Mouse (Mus musculus): ENCODE results near the gene Poln. TPM values are rescaled to one million over a fixed set of nuclear protein-coding genes. Genes with fewer than 3 reads are reported as not detected.
A peak's percentile ranks its signal among the peaks of the same experiment; 100 is the strongest.

Poln gene
- total and polyA plus RNA-seq, 2 experiments from 2014 or later = 0.16 to 0.69 TPM

DNA sequence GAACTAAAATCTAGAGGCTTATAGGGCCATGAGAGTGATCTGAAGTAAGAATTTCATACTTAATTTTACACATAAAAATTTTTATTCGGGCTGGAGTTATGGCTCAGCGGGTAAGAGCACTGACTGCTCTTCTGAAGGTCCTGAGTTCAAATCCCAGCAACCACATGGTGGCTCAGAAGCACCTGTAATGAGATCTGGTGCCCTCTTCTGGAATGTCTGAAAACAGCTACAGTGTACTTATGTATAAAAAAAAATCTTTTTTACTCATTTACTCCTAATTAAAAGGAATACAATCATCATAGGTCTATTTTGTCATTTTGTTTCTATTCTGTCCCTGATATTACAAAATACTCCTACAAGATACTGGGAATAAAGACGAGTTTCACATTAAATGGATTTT lies 21.7 kb downstream of the Poln start:
- no peak overlapping the region for H3K4me2 ChIP-seq (ENCODE audit: low read depth, low read length)
- H3K4me3 ChIP-seq (ENCODE audit: low read length) = no peak overlapping the region
- no peak overlapping the region for H3K9ac ChIP-seq (replicated peaks; ENCODE audit: low read length)
- TF ChIP-seq CTCF (IDR thresholded peaks at IDR 0.05; ENCODE audit: low read depth) = 0 out of 2 replicates have a peak, but pooled peaks have one; percentile 9
- no peaks in the 10 kb centered on the region for H3K27me3 ChIP-seq (ENCODE audit: insufficient read depth, low read length)
- DNase-seq (ENCODE audit: low spot score) = no peak
- no peak overlapping the region for H3K27ac ChIP-seq
- no peaks in the 10 kb centered on the region for H3K9me3 ChIP-seq (ENCODE audit: low read length)
- H3K4me1 ChIP-seq (ENCODE audit: insufficient read depth, low read length) = no peaks in the 10 kb centered on the region
- 89% methylated on average over 3 of the region's 3 CpGs for WGBS
- no peaks in the 10 kb centered on the region for H3K36me3 ChIP-seq (ENCODE audit: insufficient read depth, low read length)
- no peak for ATAC-seq

DNA sequence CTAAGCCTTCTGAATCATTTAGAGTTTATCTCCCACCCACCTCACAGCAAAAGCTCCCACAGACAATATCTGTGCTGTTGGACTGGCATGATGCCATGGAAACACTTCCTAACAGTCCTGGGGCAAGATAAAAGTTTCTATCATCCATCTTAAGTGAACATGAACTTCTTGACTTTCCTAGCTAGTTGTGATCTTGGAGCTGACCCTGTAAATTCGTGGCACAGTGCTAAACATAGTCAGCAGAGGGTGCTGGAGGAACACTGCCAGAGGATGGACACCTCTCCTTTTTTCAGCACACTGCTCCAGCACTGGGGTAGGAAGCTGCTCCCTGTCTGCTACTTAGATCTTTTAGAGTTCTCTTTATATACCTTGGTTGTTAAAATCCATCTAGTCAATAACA lies 29.5 kb downstream of the Poln start:
- H3K27ac ChIP-seq = no peak overlapping the region
- H3K4me3 ChIP-seq (ENCODE audit: low read length) = no peak overlapping the region
- H3K9me3 ChIP-seq (ENCODE audit: low read length) = no peaks in the 10 kb centered on the region
- no peak for ATAC-seq
- H3K36me3 ChIP-seq (ENCODE audit: insufficient read depth, low read length) = no peaks in the 10 kb centered on the region
- no peaks in the 10 kb centered on the region for H3K27me3 ChIP-seq (ENCODE audit: insufficient read depth, low read length)
- H3K4me2 ChIP-seq (ENCODE audit: low read depth, low read length) = no peak overlapping the region
- peak; percentile 52 for DNase-seq (ENCODE audit: low spot score)
- peak; percentile 77 for TF ChIP-seq CTCF (IDR thresholded peaks at IDR 0.05; ENCODE audit: low read depth)
- no peak overlapping the region for H3K9ac ChIP-seq (replicated peaks; ENCODE audit: low read length)
- no peaks in the 10 kb centered on the region for H3K4me1 ChIP-seq (ENCODE audit: insufficient read depth, low read length)
- WGBS = 9% methylated on average over 1 of the region's 1 CpGs

DNA sequence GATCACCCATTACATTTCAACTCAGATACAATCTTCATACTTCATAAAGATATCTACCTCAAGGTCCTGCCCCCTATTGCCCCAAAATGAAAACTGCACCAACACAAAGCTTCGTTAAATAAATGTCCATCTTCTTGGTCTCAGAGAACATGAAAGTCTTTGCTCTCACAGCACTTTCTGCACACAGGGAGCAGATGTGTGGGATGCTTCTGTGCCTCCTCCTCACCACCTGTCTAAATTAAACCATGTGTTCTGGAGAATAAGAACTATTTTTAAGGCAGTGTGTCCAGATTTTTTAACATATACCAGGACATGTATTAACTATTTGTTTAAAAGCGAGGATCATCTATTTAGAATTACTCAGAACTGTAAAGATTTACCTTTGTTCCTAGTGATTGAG lies 36.5 kb downstream of the Poln start:
- 82% methylated on average over 2 of the region's 2 CpGs for WGBS
- DNase-seq (ENCODE audit: low spot score) = no peak

DNA sequence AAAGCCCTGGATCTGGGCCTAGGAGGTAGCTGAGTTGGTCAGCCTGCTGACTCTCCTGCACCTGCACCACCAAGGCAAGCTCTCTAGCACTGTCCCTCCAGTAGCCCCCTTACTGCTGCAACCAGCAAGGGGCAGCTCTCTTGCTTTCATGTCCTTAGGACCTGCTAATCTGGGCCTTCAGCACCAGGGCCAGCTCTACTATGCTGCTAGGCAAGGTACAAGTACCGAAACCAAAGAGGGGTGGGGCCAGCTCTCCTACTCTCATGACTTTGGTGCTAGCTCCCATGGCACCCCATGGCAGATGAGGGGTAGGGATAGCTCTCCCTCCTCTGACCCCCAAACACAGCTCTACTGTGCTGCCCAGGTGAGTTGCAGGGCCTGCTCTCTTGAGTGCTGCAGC lies 45.1 kb downstream of the Poln start:
- no peak overlapping the region for H3K9ac ChIP-seq (replicated peaks; ENCODE audit: low read length)
- H3K4me2 ChIP-seq (ENCODE audit: low read depth, low read length) = no peak overlapping the region
- WGBS = 38% methylated on average over 1 of the region's 1 CpGs
- H3K9me3 ChIP-seq (ENCODE audit: low read length) = no peaks in the 10 kb centered on the region
- ATAC-seq (no peak), DNase-seq (ENCODE audit: low spot score) (no peak)
- TF ChIP-seq CTCF (IDR thresholded peaks at IDR 0.05; ENCODE audit: low read depth) = no peak
- no peaks in the 10 kb centered on the region for H3K27me3 ChIP-seq (ENCODE audit: insufficient read depth, low read length)
- H3K27ac ChIP-seq = no peak overlapping the region
- H3K4me3 ChIP-seq (ENCODE audit: low read length) = no peak overlapping the region
- no peaks in the 10 kb centered on the region for H3K4me1 ChIP-seq (ENCODE audit: insufficient read depth, low read length)
- H3K36me3 ChIP-seq (ENCODE audit: insufficient read depth, low read length) = no peaks in the 10 kb centered on the region

More for the DNA sequence above, 36.5 kb downstream of the Poln start:
- TF ChIP-seq CTCF (IDR thresholded peaks at IDR 0.05; ENCODE audit: low read depth) = no peak
- Histone ChIP-seq H3K27ac (no peak overlapping the region), H3K27me3 (ENCODE audit: insufficient read depth, low read length) (no peaks in the 10 kb centered on the region), H3K4me2 (ENCODE audit: low read depth, low read length) (no peak overlapping the region), H3K36me3 (ENCODE audit: insufficient read depth, low read length) (no peaks in the 10 kb centered on the region), H3K9ac (replicated peaks; ENCODE audit: low read length) (no peak overlapping the region), H3K4me3 (ENCODE audit: low read length) (no peak overlapping the region), H3K4me1 (ENCODE audit: insufficient read depth, low read length) (no peaks in the 10 kb centered on the region), H3K9me3 (ENCODE audit: low read length) (no peaks in the 10 kb centered on the region)
- ATAC-seq = no peak

DNA sequence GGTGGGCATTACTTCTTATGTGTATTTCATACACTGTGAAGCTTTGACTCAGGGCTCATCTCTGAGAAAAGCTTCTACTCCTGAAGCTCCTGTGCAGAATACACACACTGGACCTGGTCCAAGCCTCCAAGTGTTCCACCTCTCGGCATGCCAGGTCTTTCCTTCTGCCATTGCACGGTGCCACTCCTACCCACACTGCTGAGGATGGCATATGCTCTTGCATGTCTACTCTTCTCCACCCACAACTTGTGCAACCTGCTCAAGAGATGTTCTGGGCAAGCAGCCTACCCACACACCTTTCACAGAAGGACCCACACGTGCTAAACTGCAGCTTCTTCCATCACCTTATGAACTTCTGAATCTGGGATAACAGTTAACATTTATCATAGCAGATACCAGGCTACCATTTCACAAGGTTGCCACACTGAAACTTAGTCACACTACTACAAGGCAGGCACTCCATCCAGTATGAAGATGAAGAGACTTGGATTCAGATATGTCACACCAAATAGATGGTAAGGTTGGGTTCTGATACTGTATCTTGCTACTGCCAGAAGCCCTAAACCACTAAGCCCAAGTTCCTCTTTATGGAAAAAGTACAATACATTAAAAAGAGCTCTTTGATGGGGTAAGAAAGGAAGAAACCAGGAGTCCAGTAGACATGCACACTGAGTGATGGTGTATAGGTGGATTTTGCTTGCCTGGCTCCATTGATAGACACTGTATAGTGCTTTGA lies 50.0 kb downstream of the Poln start:
- H3K27me3 ChIP-seq (ENCODE audit: insufficient read depth, low read length) = no peaks in the 10 kb centered on the region
- H3K27ac ChIP-seq = no peak overlapping the region
- DNase-seq (ENCODE audit: low spot score) = no peak
- H3K4me3 ChIP-seq (ENCODE audit: low read length) = no peak overlapping the region
- H3K4me2 ChIP-seq (ENCODE audit: low read depth, low read length) = no peak overlapping the region
- no peaks in the 10 kb centered on the region for H3K4me1 ChIP-seq (ENCODE audit: insufficient read depth, low read length)
- no peak for TF ChIP-seq CTCF (IDR thresholded peaks at IDR 0.05; ENCODE audit: low read depth)
- no peak for ATAC-seq
- no peak overlapping the region for H3K9ac ChIP-seq (replicated peaks; ENCODE audit: low read length)
- WGBS = 78% methylated on average over 3 of the region's 3 CpGs
- H3K36me3 ChIP-seq (ENCODE audit: insufficient read depth, low read length) = no peaks in the 10 kb centered on the region
- H3K9me3 ChIP-seq (ENCODE audit: low read length) = no peaks in the 10 kb centered on the region

DNA sequence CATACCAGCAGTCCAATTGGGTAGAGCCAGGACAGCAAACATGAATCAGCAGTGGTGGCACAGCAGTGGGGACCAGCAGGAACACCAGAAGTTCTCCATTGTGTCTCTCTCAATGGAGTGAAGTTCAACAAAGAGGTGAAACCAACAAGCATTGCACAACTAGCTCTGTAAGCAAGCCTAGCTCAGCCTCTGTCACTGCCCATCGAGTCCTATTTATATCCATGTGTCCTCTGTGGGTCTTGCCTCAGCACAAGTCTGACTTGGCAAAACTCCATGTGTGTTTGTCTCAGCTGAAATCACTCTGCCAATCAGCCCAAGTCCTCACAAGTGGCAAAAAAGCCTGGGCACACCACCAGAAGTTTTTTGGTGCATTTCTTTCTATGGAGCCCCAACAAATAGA lies 63.6 kb downstream of the Poln start:
- Histone ChIP-seq H3K4me2 (ENCODE audit: low read depth, low read length) (no peak overlapping the region), H3K27me3 (ENCODE audit: insufficient read depth, low read length) (no peaks in the 10 kb centered on the region), H3K9me3 (ENCODE audit: low read length) (no peaks in the 10 kb centered on the region), H3K27ac (no peak overlapping the region), H3K4me1 (ENCODE audit: insufficient read depth, low read length) (no peaks in the 10 kb centered on the region), H3K36me3 (ENCODE audit: insufficient read depth, low read length) (no peaks in the 10 kb centered on the region), H3K9ac (replicated peaks; ENCODE audit: low read length) (no peak overlapping the region), H3K4me3 (ENCODE audit: low read length) (no peak overlapping the region)
- TF ChIP-seq CTCF (IDR thresholded peaks at IDR 0.05; ENCODE audit: low read depth) = no peak
- ATAC-seq = no peak
- 57% methylated on average over 1 of the region's 1 CpGs for WGBS
- DNase-seq (ENCODE audit: low spot score) = peak; percentile 6

DNA sequence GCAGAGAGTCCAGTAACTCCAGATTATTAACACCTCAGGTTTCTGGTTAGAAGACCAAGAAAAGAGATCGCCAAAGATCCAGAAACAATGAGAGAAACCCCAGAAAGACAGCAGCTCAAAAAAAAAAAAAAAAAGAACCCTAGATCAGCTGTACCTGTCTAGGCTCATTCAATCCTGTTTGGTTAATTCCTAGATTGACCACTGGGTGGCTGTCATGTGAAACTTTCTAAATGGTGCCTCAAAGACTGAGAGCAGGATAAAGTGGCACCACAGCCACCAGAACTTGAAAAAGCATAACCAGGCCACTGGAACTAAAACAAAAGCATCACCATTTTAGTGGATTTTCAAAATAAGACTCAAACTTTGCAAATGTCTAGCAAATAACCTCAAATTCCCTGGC lies 71.9 kb downstream of the Poln start:
- peak; percentile 76 for TF ChIP-seq CTCF (IDR thresholded peaks at IDR 0.05; ENCODE audit: low read depth)

More for the DNA sequence above, 71.9 kb downstream of the Poln start:
- Histone ChIP-seq H3K36me3 (ENCODE audit: insufficient read depth, low read length) (no peaks in the 10 kb centered on the region), H3K4me3 (ENCODE audit: low read length) (no peak overlapping the region), H3K9me3 (ENCODE audit: low read length) (no peaks in the 10 kb centered on the region), H3K27ac (no peak overlapping the region), H3K27me3 (ENCODE audit: insufficient read depth, low read length) (no peaks in the 10 kb centered on the region), H3K9ac (replicated peaks; ENCODE audit: low read length) (no peak overlapping the region), H3K4me1 (ENCODE audit: insufficient read depth, low read length) (no peaks in the 10 kb centered on the region), H3K4me2 (ENCODE audit: low read depth, low read length) (no peak overlapping the region)
- ATAC-seq (no peak), DNase-seq (ENCODE audit: low spot score) (peak; percentile 80)
- 30% methylated on average over 1 of the region's 1 CpGs for WGBS
